Mouse (Mus musculus) hindbrain, embryonic 14.5 days (tissue): ENCODE data around the gene Pip5k1c. TPM values are rescaled to one million over a fixed set of nuclear protein-coding genes. Genes with fewer than 3 reads are reported as not detected.
A peak's percentile ranks its signal among the peaks of the same experiment; 100 is the strongest.

Source experiments
- ATAC-seq: fragments of 200-750 bp; cut with Nextera tagmentation; 2 replicates; pipeline ENCODE4 v1.8.0; 2017; ENCODE audit warnings: moderate number of reproducible peaks, mild to moderate bottlenecking, moderate TSS enrichment, moderate library complexity; ENCODE audit not compliant: low FRiP score
- DNase-seq: peaks from one replicate; pipeline ENCODE4 v3.0.0-alpha.2; 2015; ENCODE audit warnings: low spot score
- H3K27ac ChIP-seq: fragments of 300-500 bp; sonication (generic); 2 replicates; pipeline ENCODE4 v1.5.1; 2014; ENCODE audit warnings: mild to moderate bottlenecking, moderate library complexity
- H3K27me3 ChIP-seq: fragments of 300-500 bp; sonication (generic); 2 replicates; pipeline ENCODE4 v1.6.1; 2014; ENCODE audit warnings: mild to moderate bottlenecking, low read length, mixed read lengths; ENCODE audit not compliant: control insufficient read depth, insufficient read depth
- H3K36me3 ChIP-seq: fragments of 300-500 bp; sonication (generic); replicated peaks from 2 replicates; pipeline ENCODE4 v1.6.1; 2014; ENCODE audit not compliant: control insufficient read depth, insufficient read depth
- H3K4me1 ChIP-seq: fragments of 300-500 bp; sonication (generic); replicated peaks from 2 replicates; pipeline ENCODE4 v1.6.1; 2014; ENCODE audit warnings: antibody characterized with exemption, low read length, mixed read lengths; ENCODE audit not compliant: control insufficient read depth, insufficient read depth
- H3K4me2 ChIP-seq: fragments of 300-500 bp; sonication (generic); replicated peaks from 2 replicates; pipeline ENCODE4 v1.6.1; 2014; ENCODE audit warnings: mild to moderate bottlenecking, moderate library complexity
- H3K4me3 ChIP-seq: fragments of 300-500 bp; sonication (generic); replicated peaks from 2 replicates; pipeline ENCODE4 v1.5.1; 2014; ENCODE audit warnings: mild to moderate bottlenecking, low read length
- H3K9ac ChIP-seq: fragments of 300-500 bp; sonication (generic); 2 replicates; pipeline ENCODE4 v1.6.1; 2014
- H3K9me3 ChIP-seq: fragments of 300-500 bp; sonication (generic); 2 replicates; pipeline ENCODE4 v1.6.1; 2016; ENCODE audit warnings: low read length; ENCODE audit not compliant: control insufficient read depth
- WGBS: fragments of 180-500 bp; shearing (Covaris S2); extraction: QIAGEN DNeasy Blood & Tissue Kit; methylation state at CpG from one replicate; pipeline ENCODE4 v1.1.7; 2014; 5-methylcytosine and 5-hydroxymethylcytosine counted together
- polyA plus RNA-seq: library from polyadenylated mRNA; unstranded; fragments of >200 nt; fragmentation: Nextera tagmentation; extraction: Ambion mirVana; gene quantifications from 2 replicates; pipeline ENCODE4 v1.2.1, GENCODE M21; 2014

Pip5k1c gene
- polyA plus RNA-seq, 1 experiment from 2014 or later: 137 TPM

- no peak overlapping the region for H3K27ac ChIP-seq
- H3K9me3 ChIP-seq: no peaks in the 10 kb centered on the region
- H3K9ac ChIP-seq: peak overlapping the region; percentile 48; the same call in 1 of the 2 replicates
- no peak overlapping the region for H3K4me2 ChIP-seq
- no peak for ATAC-seq
- peaks cover 62% of the 10 kb centered on the region for H3K36me3 ChIP-seq
- DNase-seq: no peak
- no peaks in the 10 kb centered on the region for H3K27me3 ChIP-seq
- H3K4me3 ChIP-seq: no peak overlapping the region
- WGBS: 92% methylated on average over 13 of the region's 13 CpGs
- H3K4me1 ChIP-seq: peaks cover 20% of the 10 kb centered on the region
Observed at GRCm38 (mm10) chr10:81318589-81319329, 26.0 kb downstream of the Pip5k1c start.

GRCm38 (mm10) chr10:81319330-81319699 lies 26.6 kb downstream of the Pip5k1c start:
- Histone ChIP-seq H3K9me3 (no peaks in the 10 kb centered on the region), H3K9ac (peak overlapping the region; percentile 48), H3K27ac (peak overlapping the region; percentile 81), H3K36me3 (peaks cover 62% of the 10 kb centered on the region), H3K27me3 (no peaks in the 10 kb centered on the region), H3K4me1 (peaks cover 20% of the 10 kb centered on the region), H3K4me3 (peak overlapping the region; percentile 76; the same call in 1 of the 2 replicates), H3K4me2 (peak overlapping the region; percentile 83)
- WGBS: 33% methylated on average over 8 of the region's 8 CpGs
- ATAC-seq (no peak), DNase-seq (no peak)

GRCm38 (mm10) chr10:81319741-81320549 lies 27.2 kb downstream of the Pip5k1c start:
- H3K4me1 ChIP-seq: peaks cover 20% of the 10 kb centered on the region
- peak overlapping the region; percentile 48 for H3K9ac ChIP-seq
- peak; percentile 12; the same call in 1 of the 2 replicates for ATAC-seq
- peak overlapping the region; percentile 83 for H3K4me2 ChIP-seq
- H3K4me3 ChIP-seq: peak overlapping the region; percentile 76
- no peaks in the 10 kb centered on the region for H3K9me3 ChIP-seq
- peak overlapping the region; percentile 81 for H3K27ac ChIP-seq
- no peaks in the 10 kb centered on the region for H3K27me3 ChIP-seq
- WGBS: under 1% methylated on average over 38 of the region's 38 CpGs
- peaks cover 63% of the 10 kb centered on the region for H3K36me3 ChIP-seq
- peak; percentile 92 for DNase-seq

- peaks cover 20% of the 10 kb centered on the region for H3K4me1 ChIP-seq
- DNase-seq (peak; percentile 98), ATAC-seq (peak; percentile 94)
- under 1% methylated on average over 68 of the region's 68 CpGs for WGBS
- H3K9ac ChIP-seq: peak within 1 kb of the TSS; percentile 77
- peak within 1 kb of the TSS; percentile 83 for H3K4me2 ChIP-seq
- no peaks in the 10 kb centered on the region for H3K27me3 ChIP-seq
- peak within 1 kb of the TSS; percentile 76 for H3K4me3 ChIP-seq
- peaks cover 63% of the 10 kb centered on the region for H3K36me3 ChIP-seq
- no peaks in the 10 kb centered on the region for H3K9me3 ChIP-seq
- H3K27ac ChIP-seq: peak within 1 kb of the TSS; percentile 81
Observed at GRCm38 (mm10) chr10:81320550-81321347, 28.0 kb downstream of the Pip5k1c start, which contains the start of gene Cactin. TSS of gene Cactin (plus strand) at chr10:81321103.

- Histone ChIP-seq H3K9ac (peak overlapping the region; percentile 77), H3K4me1 (peaks cover 20% of the 10 kb centered on the region), H3K9me3 (no peaks in the 10 kb centered on the region), H3K4me3 (peak overlapping the region; percentile 76), H3K36me3 (peaks cover 63% of the 10 kb centered on the region), H3K27ac (peak overlapping the region; percentile 81), H3K4me2 (peak overlapping the region; percentile 83), H3K27me3 (no peaks in the 10 kb centered on the region)
- ATAC-seq: no peak
- DNase-seq: no peak
- WGBS: 4% methylated on average over 20 of the region's 20 CpGs
Observed at GRCm38 (mm10) chr10:81321436-81321835, 28.7 kb downstream of the Pip5k1c start.

- 93% methylated on average over 27 of the region's 27 CpGs for WGBS
- Histone ChIP-seq H3K4me1 (peaks cover 20% of the 10 kb centered on the region), H3K9ac (no peak overlapping the region), H3K27ac (no peak overlapping the region), H3K27me3 (no peaks in the 10 kb centered on the region), H3K9me3 (no peaks in the 10 kb centered on the region), H3K4me2 (no peak overlapping the region), H3K4me3 (no peak overlapping the region), H3K36me3 (peaks cover 67% of the 10 kb centered on the region)
- no peak for ATAC-seq
- no peak for DNase-seq
Observed at GRCm38 (mm10) chr10:81322444-81322843, 29.7 kb downstream of the Pip5k1c start.

- 97% methylated on average over 23 of the region's 23 CpGs for WGBS
- Histone ChIP-seq H3K36me3 (peaks cover 65% of the 10 kb centered on the region), H3K27me3 (no peaks in the 10 kb centered on the region), H3K9ac (no peak overlapping the region), H3K4me3 (no peak overlapping the region), H3K27ac (no peak overlapping the region), H3K4me2 (no peak overlapping the region), H3K4me1 (peaks cover 20% of the 10 kb centered on the region), H3K9me3 (no peaks in the 10 kb centered on the region)
- no peak for ATAC-seq
- no peak for DNase-seq
Observed at GRCm38 (mm10) chr10:81323141-81323775, 30.5 kb downstream of the Pip5k1c start.

GRCm38 (mm10) chr10:81323791-81324530 lies 31.2 kb downstream of the Pip5k1c start:
- Histone ChIP-seq H3K9me3 (no peaks in the 10 kb centered on the region), H3K27me3 (no peaks in the 10 kb centered on the region), H3K4me1 (peaks cover 17% of the 10 kb centered on the region), H3K36me3 (peaks cover 58% of the 10 kb centered on the region), H3K9ac (no peak overlapping the region), H3K4me3 (no peak overlapping the region), H3K4me2 (no peak overlapping the region), H3K27ac (no peak overlapping the region)
- ATAC-seq: no peak
- no peak for DNase-seq
- 96% methylated on average over 18 of the region's 18 CpGs for WGBS
